Mouse (Mus musculus): Measurements from ENCODE around the gene Gpr108.
A peak's percentile ranks its signal among the peaks of the same experiment; 100 is the strongest.
"Not testable (repeated sequence)": the region's sequence is repeated elsewhere in the genome, so short reads cannot be mapped to it uniquely, and the experiment has no call there.

The Gpr108 gene

GRCm38 (mm10) chr17:57248201-57248699, at the start of gene Gpr108:
Gene Gpr108 (minus strand): TSS chr17:57248446.
- DNase-seq (ENCODE audit: low spot score): peak; percentile 93

- no peak for DNase-seq (ENCODE audit: low spot score)
These were observed 48.8 kb upstream of the Gpr108 start for GRCm38 (mm10) chr17:57297040-57297439.

- no peak for DNase-seq (ENCODE audit: low spot score)
These were observed 47.7 kb upstream of the Gpr108 start for GRCm38 (mm10) chr17:57295935-57296334.

GRCm38 (mm10) chr17:57292968-57293367, 44.7 kb upstream of the Gpr108 start:
- no peak for DNase-seq (ENCODE audit: low spot score)

GRCm38 (mm10) chr17:57292302-57292701, 44.1 kb upstream of the Gpr108 start:
- no peak for DNase-seq (ENCODE audit: low spot score)

- no peak for DNase-seq (ENCODE audit: low spot score)
These were observed 42.4 kb upstream of the Gpr108 start for GRCm38 (mm10) chr17:57290671-57291055.

- peak; percentile 4 for DNase-seq (ENCODE audit: low spot score)
These were observed 41.9 kb upstream of the Gpr108 start for GRCm38 (mm10) chr17:57290001-57290670.

GRCm38 (mm10) chr17:57289252-57289651, 41.0 kb upstream of the Gpr108 start:
- no peak for DNase-seq (ENCODE audit: low spot score)

- DNase-seq (ENCODE audit: low spot score): no peak
These were observed 38.6 kb upstream of the Gpr108 start for GRCm38 (mm10) chr17:57286718-57287355.

GRCm38 (mm10) chr17:57285077-57285476, 36.8 kb upstream of the Gpr108 start:
- no peak for DNase-seq (ENCODE audit: low spot score)

GRCm38 (mm10) chr17:57283906-57284305, 35.7 kb upstream of the Gpr108 start:
- DNase-seq (ENCODE audit: low spot score): no peak

- no peak for DNase-seq (ENCODE audit: low spot score)
These were observed 32.2 kb upstream of the Gpr108 start for GRCm38 (mm10) chr17:57280411-57280810.

GRCm38 (mm10) chr17:57279591-57280224, 31.5 kb upstream of the Gpr108 start:
- DNase-seq (ENCODE audit: low spot score): no peak

GRCm38 (mm10) chr17:57278943-57279590, 30.8 kb upstream of the Gpr108 start, which contains the start of gene Vav1:
Gene Vav1 (plus strand): TSS chr17:57279100.
- no peak for DNase-seq (ENCODE audit: low spot score)

- no peak for DNase-seq (ENCODE audit: low spot score)
These were observed 30.3 kb upstream of the Gpr108 start for GRCm38 (mm10) chr17:57278537-57278936.

- not testable (repeated sequence) for DNase-seq (ENCODE audit: low spot score)
These were observed 29.5 kb upstream of the Gpr108 start for GRCm38 (mm10) chr17:57277598-57278261.

- DNase-seq (ENCODE audit: low spot score): peak; percentile 92
These were observed 28.4 kb upstream of the Gpr108 start for GRCm38 (mm10) chr17:57276634-57277121.

- DNase-seq (ENCODE audit: low spot score): peak; percentile 22
These were observed 27.7 kb upstream of the Gpr108 start for GRCm38 (mm10) chr17:57275997-57276351.

- peak; percentile 76 for DNase-seq (ENCODE audit: low spot score)
These were observed 27.1 kb upstream of the Gpr108 start for GRCm38 (mm10) chr17:57275111-57275996.

GRCm38 (mm10) chr17:57274686-57275085, 26.4 kb upstream of the Gpr108 start:
- peak; percentile 19 for DNase-seq (ENCODE audit: low spot score)

GRCm38 (mm10) chr17:57273846-57274245, 25.6 kb upstream of the Gpr108 start:
- no peak for DNase-seq (ENCODE audit: low spot score)
